Mouse (Mus musculus) liver, postnatal 0 days (tissue): ENCODE measurements at regions not wholly inside any gene's neighbourhood (a gene's known extent, or its start where the extent isn't known, plus 50 kb on each side); places are given as distances from the start of the nearest gene placed in this dataset.

Experiments used
- CTCF ChIP-seq: sonication (generic); IDR thresholded peaks from 2 replicates; pipeline ENCODE4 v1.5.1; 2016; ENCODE audit warnings: antibody characterized with exemption, low read depth
- EP300 ChIP-seq: IDR thresholded peaks from 2 replicates; pipeline ENCODE4 v1.6.1; 2016; ENCODE audit warnings: antibody characterized with exemption, low read depth, mild to moderate bottlenecking

DNA sequence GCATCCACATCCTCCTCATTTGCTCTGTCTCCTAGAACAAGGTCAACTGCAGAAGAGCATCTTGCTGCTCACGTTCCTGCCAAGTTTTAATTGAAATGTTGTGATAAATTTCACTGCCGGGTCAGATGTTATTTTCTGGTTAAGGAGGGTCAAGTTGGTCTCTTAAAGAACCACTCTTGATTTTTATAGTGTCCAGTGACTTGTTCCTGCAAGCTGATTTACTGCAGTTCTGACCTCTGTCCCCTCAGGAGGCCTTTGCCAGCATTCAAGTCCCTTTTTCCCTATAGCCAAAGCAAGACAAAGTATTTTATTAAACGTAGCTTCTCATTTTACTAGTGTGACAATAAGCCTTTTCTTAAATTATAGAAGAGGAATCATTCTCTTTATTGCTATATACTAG is 567.8 kb upstream of the Itga1 start:
- TF ChIP-seq EP300 (no peak), CTCF (no peak)
